Mouse (Mus musculus): ENCODE data around the gene Rhobtb1. TPM values are rescaled to one million over a fixed set of nuclear protein-coding genes. Genes with fewer than 3 reads are reported as not detected.

Gene Rhobtb1
- 12.8 and 13.2 TPM in 2 replicates for polyA plus RNA-seq (2012; ENCODE audit: insufficient read depth, insufficient read length, missing spikeins)

DNA sequence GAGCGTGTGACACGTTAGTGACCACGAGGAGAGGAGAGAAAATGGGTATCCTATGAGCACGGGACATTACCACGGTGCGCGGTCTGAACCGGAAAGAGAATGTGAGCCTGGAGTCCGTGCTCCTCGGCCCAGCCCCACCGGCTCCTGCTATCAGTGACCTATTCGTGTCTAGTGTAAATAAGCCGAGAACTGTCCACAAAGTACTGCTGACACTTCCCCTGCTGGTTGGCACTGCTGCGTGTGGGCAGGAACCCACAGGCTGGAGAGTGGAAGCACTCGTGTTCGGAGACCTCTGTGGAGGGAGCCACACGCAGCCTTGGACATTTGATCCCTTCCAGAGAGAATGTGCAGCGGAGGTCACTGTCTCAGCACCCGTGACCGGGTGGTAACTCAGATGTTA lies at the start of gene Rhobtb1:
Rhobtb1 (plus strand) TSS at position 390 of the 400 bp plus-strand sequence.
- Histone ChIP-seq H3K4me1 (ENCODE audit: control insufficient read depth, insufficient read depth, low read length) (no peaks in the 10 kb centered on the region), H3K4me3 (ENCODE audit: insufficient read depth, low read length) (no peak within 1 kb of the TSS), H3K27ac (ENCODE audit: insufficient read depth, low read depth, low read length) (no peak within 1 kb of the TSS)
- TF ChIP-seq CTCF (IDR thresholded peaks at IDR 0.05; ENCODE audit: low read depth, low read length) (no peak), POLR2A (IDR thresholded peaks at IDR 0.05; ENCODE audit: borderline replicate concordance, low read depth, low read length) (no peak)

DNA sequence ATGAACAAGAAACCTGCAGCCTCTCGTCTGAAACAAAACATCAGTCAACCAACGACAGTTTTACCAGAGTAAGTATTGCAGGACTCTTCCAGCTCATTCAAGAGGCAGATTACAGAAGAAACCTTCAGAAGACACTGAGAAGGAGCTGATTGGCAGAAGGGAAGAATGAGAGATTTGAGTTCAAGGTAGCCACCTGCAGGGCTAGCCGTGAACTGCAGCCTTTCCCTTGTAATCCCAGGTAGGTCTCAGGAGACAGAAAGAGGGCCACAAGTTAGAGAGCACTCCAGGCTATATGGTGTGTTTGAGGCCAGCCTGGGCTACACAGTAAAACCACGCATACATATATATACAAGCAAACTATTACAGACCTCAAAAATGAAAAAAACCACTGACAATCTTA lies 49.2 kb upstream of the Rhobtb1 start:
- TF ChIP-seq POLR2A (IDR thresholded peaks at IDR 0.05; ENCODE audit: borderline replicate concordance, low read depth, low read length) (no peak), CTCF (IDR thresholded peaks at IDR 0.05; ENCODE audit: low read depth, low read length) (no peak)
- H3K4me3 ChIP-seq (ENCODE audit: insufficient read depth, low read length): no peak overlapping the region
- no peaks in the 10 kb centered on the region for H3K4me1 ChIP-seq (ENCODE audit: control insufficient read depth, insufficient read depth, low read length)
- no peak overlapping the region for H3K27ac ChIP-seq (ENCODE audit: insufficient read depth, low read depth, low read length)

DNA sequence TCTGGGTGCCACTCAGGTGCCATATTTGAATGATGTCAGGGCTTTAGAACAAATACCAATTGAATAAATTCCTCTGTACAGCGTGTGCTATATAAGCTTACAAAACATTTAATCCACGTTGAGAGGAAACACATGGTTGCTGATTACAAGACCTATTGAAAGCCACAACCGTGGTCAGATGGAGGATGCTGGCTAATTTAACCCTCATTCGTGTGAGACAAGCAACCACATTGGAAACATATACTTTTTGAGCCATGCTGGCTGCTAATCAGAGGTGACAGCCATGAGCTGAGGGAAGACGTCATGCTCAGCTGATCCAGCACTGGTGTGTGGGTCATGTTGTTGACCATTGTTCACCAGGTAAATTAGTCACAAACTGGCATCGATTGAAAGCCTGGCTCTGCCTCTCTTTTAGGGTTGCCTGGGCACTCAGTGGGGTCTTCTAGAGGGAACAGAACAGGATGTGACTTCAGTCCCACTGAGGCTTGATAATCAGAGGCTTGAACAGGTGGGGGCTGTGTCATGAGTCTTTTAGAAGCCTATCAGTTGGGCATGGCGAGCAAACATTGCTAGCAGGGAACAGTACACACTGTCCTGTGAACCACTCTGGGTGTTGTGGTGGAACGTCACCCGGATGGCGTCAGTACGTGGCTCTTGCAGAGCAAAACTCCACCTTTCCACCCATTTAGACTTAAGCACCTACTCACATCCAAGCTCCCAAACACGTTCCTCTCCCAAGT lies 46.9 kb upstream of the Rhobtb1 start:
- TF ChIP-seq POLR2A (IDR thresholded peaks at IDR 0.05; ENCODE audit: borderline replicate concordance, low read depth, low read length) (no peak), CTCF (IDR thresholded peaks at IDR 0.05; ENCODE audit: low read depth, low read length) (no peak)
- no peak overlapping the region for H3K4me3 ChIP-seq (ENCODE audit: insufficient read depth, low read length)
- H3K27ac ChIP-seq (ENCODE audit: insufficient read depth, low read depth, low read length): no peak overlapping the region
- no peaks in the 10 kb centered on the region for H3K4me1 ChIP-seq (ENCODE audit: control insufficient read depth, insufficient read depth, low read length)

DNA sequence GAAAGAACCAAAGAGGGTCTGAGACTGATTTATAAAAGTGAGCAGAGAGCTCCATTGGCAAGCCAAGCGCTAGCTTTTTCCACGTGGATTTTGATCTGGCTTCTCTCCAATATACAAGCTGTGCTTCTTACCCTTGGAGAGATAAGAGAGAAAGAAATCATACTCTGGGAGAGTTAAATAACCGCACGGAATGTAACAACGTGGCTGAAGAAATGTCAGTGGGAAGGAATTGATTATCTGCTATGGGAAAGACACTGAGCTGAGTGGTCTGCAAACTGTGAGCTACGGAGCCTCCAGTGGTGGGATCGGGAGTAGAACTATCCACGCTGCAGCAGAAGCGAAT lies 46.4 kb upstream of the Rhobtb1 start:
- no peaks in the 10 kb centered on the region for H3K4me1 ChIP-seq (ENCODE audit: control insufficient read depth, insufficient read depth, low read length)
- TF ChIP-seq CTCF (IDR thresholded peaks at IDR 0.05; ENCODE audit: low read depth, low read length) (no peak), POLR2A (IDR thresholded peaks at IDR 0.05; ENCODE audit: borderline replicate concordance, low read depth, low read length) (no peak)
- no peak overlapping the region for H3K4me3 ChIP-seq (ENCODE audit: insufficient read depth, low read length)
- H3K27ac ChIP-seq (ENCODE audit: insufficient read depth, low read depth, low read length): no peak overlapping the region

DNA sequence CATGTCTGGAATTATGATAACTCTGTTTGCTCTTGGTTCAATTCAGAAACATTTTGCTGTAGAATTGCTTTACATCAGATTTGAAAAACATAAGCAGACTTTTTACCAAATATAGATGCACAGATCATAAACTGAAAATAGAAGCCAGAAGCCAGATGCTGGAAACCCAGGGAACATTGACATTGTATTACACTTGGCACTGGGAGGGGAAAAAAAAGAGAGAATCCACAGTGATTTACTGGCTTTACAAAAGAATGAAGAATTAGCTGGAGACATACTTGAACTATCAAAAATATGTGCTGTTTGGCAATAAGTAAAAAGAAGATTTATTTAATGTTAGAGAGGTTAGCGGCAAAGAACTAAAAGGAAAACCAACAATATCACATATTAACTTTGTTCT lies 44.4 kb upstream of the Rhobtb1 start:
- Histone ChIP-seq H3K4me3 (ENCODE audit: insufficient read depth, low read length) (no peak overlapping the region), H3K4me1 (ENCODE audit: control insufficient read depth, insufficient read depth, low read length) (no peaks in the 10 kb centered on the region), H3K27ac (ENCODE audit: insufficient read depth, low read depth, low read length) (no peak overlapping the region)
- TF ChIP-seq CTCF (IDR thresholded peaks at IDR 0.05; ENCODE audit: low read depth, low read length) (no peak), POLR2A (IDR thresholded peaks at IDR 0.05; ENCODE audit: borderline replicate concordance, low read depth, low read length) (no peak)

DNA sequence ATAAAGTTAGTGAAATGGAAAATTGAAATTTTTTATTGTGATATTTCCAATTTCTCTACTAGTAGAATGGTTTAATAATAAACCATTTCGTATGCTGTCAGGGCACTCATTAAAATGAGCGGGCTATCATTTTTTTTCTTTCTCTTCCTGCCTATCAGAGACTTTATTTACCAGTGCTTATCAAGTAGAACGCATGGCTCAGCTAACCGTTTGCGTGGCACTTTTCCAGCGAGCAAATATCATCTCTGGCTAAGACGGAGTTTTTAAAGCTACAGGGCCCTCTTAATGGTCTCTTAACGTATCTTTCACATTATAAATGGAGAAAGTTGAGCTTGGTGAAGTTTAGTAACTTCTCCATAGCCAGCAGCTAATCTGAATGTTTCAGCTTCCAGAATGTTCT lies 44.0 kb upstream of the Rhobtb1 start:
- no peaks in the 10 kb centered on the region for H3K4me1 ChIP-seq (ENCODE audit: control insufficient read depth, insufficient read depth, low read length)
- H3K27ac ChIP-seq (ENCODE audit: insufficient read depth, low read depth, low read length): no peak overlapping the region
- H3K4me3 ChIP-seq (ENCODE audit: insufficient read depth, low read length): no peak overlapping the region
- no peak for TF ChIP-seq POLR2A (IDR thresholded peaks at IDR 0.05; ENCODE audit: borderline replicate concordance, low read depth, low read length)

DNA sequence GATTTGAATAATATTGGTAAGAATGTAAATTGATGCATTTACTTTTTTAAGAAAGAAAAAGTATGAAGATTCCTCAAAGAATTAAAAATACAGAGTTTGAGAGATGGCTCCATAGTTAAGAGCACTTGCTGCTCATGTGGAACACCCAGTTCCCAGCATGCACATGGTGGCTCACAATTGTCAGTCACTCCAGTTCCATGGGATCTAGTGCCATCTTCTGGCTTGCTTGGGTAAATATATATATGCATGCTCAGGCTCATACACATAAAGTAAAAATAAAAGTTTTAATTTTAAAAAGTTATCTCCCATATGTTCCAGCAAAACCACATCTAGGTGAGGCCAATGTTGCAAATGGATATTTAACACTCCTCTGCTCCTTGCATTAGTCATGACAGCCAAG lies 36.9 kb upstream of the Rhobtb1 start:
- Histone ChIP-seq H3K27ac (ENCODE audit: insufficient read depth, low read depth, low read length) (no peak overlapping the region), H3K4me3 (ENCODE audit: insufficient read depth, low read length) (no peak overlapping the region), H3K4me1 (ENCODE audit: control insufficient read depth, insufficient read depth, low read length) (no peaks in the 10 kb centered on the region)
- TF ChIP-seq POLR2A (IDR thresholded peaks at IDR 0.05; ENCODE audit: borderline replicate concordance, low read depth, low read length): no peak
- no peak for TF ChIP-seq CTCF (IDR thresholded peaks at IDR 0.05; ENCODE audit: low read depth, low read length)

DNA sequence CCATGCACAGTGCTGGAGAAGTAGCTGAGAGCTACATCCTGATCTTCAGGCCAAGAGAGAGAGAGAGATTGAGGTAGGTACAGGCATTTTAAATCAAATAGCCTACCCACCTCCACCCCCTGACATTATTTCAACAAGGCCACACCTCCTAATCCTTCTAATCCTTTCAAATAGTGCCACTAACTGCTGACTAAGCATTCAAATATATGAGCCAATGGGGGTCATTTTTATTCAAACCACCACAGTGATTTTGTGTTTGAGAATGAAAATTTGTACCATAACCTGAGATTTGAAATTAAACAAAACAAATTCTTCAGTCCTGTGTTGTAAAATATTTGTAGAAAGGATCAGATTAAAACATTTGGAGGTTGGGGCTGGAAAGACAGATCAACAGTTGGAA lies 33.2 kb upstream of the Rhobtb1 start:
- Histone ChIP-seq H3K4me3 (ENCODE audit: insufficient read depth, low read length) (no peak overlapping the region), H3K27ac (ENCODE audit: insufficient read depth, low read depth, low read length) (no peak overlapping the region), H3K4me1 (ENCODE audit: control insufficient read depth, insufficient read depth, low read length) (no peaks in the 10 kb centered on the region)
- no peak for TF ChIP-seq POLR2A (IDR thresholded peaks at IDR 0.05; ENCODE audit: borderline replicate concordance, low read depth, low read length)
- TF ChIP-seq CTCF (IDR thresholded peaks at IDR 0.05; ENCODE audit: low read depth, low read length): no peak

DNA sequence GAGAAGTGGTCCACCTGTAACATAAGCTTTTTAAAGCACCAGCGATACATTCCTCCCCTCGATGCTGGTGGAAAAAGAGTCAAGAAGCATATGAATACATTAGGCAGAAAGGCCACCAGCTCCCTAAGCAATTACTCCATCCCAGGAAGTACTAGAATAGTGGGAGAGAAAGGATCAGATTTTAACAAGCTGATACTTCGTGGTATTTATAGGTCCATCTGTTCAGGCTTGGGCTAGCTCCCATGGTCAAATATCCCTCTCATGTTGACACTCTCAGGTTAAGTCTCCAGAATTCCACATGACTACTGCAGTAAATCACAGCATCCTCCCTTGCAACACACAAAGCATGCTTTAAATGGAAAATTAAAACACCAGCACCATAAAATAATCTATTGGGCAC lies 32.3 kb upstream of the Rhobtb1 start:
- Histone ChIP-seq H3K4me3 (ENCODE audit: insufficient read depth, low read length) (no peak overlapping the region), H3K4me1 (ENCODE audit: control insufficient read depth, insufficient read depth, low read length) (no peaks in the 10 kb centered on the region)
- TF ChIP-seq CTCF (IDR thresholded peaks at IDR 0.05; ENCODE audit: low read depth, low read length) (no peak), POLR2A (IDR thresholded peaks at IDR 0.05; ENCODE audit: borderline replicate concordance, low read depth, low read length) (no peak)

DNA sequence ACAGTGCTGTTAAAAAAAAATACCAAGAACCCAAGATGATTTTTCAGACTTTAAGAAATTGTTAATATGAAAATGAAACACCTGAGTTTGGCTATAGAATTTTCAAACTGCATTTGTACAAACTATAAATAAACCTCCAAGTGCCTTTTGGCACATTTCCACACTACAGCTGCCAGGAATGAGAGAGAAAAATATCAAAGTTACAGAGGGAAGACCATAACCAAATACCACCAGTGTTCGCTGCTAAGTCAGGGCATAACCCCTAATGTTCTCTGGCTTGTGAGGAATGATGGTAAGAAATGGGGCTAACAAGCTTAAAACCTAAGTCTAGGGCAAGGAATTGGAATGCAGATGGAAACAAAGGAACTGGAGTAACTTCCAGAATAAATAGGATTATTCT lies 31.8 kb upstream of the Rhobtb1 start:
- Histone ChIP-seq H3K4me3 (ENCODE audit: insufficient read depth, low read length) (no peak overlapping the region), H3K27ac (ENCODE audit: insufficient read depth, low read depth, low read length) (no peak overlapping the region), H3K4me1 (ENCODE audit: control insufficient read depth, insufficient read depth, low read length) (no peaks in the 10 kb centered on the region)
- TF ChIP-seq CTCF (IDR thresholded peaks at IDR 0.05; ENCODE audit: low read depth, low read length) (no peak), POLR2A (IDR thresholded peaks at IDR 0.05; ENCODE audit: borderline replicate concordance, low read depth, low read length) (no peak)

More for the DNA sequence above, 32.3 kb upstream of the Rhobtb1 start:
- H3K27ac ChIP-seq (ENCODE audit: insufficient read depth, low read depth, low read length): no peak overlapping the region
